Mouse (Mus musculus) liver, embryonic 13.5 days (tissue): Measurements from ENCODE around the gene Tbxas1. TPM values are rescaled to one million over a fixed set of nuclear protein-coding genes. Genes with fewer than 3 reads are reported as not detected.

ENCODE experiments used
- ATAC-seq: fragments of 200-750 bp; cut with Nextera tagmentation; 2 replicates; pipeline ENCODE4 v1.8.0; 2017; ENCODE audit warnings: low read depth, mild to moderate bottlenecking, moderate number of reproducible peaks, moderate library complexity
- DNase-seq: peaks from one replicate; pipeline ENCODE4 v3.0.0; 2022
- H3K27ac ChIP-seq: fragments of 300-500 bp; sonication (generic); 2 replicates; pipeline ENCODE4 v1.5.1; 2015; ENCODE audit warnings: moderate library complexity, mild to moderate bottlenecking, inconsistent platforms
- H3K27me3 ChIP-seq: fragments of 300-500 bp; sonication (generic); 2 replicates; pipeline ENCODE4 v1.6.1; 2015; ENCODE audit warnings: mild to moderate bottlenecking, inconsistent platforms
- H3K36me3 ChIP-seq: fragments of 300-500 bp; sonication (generic); 2 replicates; pipeline ENCODE4 v1.6.1; 2015; ENCODE audit warnings: mild to moderate bottlenecking, inconsistent platforms
- H3K4me1 ChIP-seq: fragments of 300-500 bp; sonication (generic); replicated peaks from 2 replicates; pipeline ENCODE4 v1.6.1; 2015; ENCODE audit warnings: inconsistent platforms
- H3K4me2 ChIP-seq: fragments of 300-500 bp; sonication (generic); 2 replicates; pipeline ENCODE4 v1.6.1; 2015; ENCODE audit warnings: inconsistent platforms, mild to moderate bottlenecking, moderate library complexity
- H3K4me3 ChIP-seq: fragments of 300-500 bp; sonication (generic); replicated peaks from 2 replicates; pipeline ENCODE4 v1.5.1; 2015; ENCODE audit warnings: mild to moderate bottlenecking, inconsistent platforms
- H3K9ac ChIP-seq: fragments of 300-500 bp; sonication (generic); 2 replicates; pipeline ENCODE4 v1.6.1; 2015; ENCODE audit warnings: mild to moderate bottlenecking, inconsistent platforms
- H3K9me3 ChIP-seq: fragments of 300-500 bp; sonication (generic); replicated peaks from 2 replicates; pipeline ENCODE4 v1.6.1; 2016; ENCODE audit warnings: inconsistent platforms
- WGBS: fragments of 180-500 bp; shearing (Covaris S2); methylation state at CpG from one replicate; pipeline ENCODE4 v1.1.7; 2015; ENCODE audit not compliant: insufficient replicate concordance; 5-methylcytosine and 5-hydroxymethylcytosine counted together
- polyA plus RNA-seq: library from polyadenylated mRNA; unstranded; fragments of >200 nt; fragmentation: Nextera tagmentation; extraction: Ambion mirVana; gene quantifications from 2 replicates; pipeline ENCODE4 v1.2.1, GENCODE M21; 2015

Tbxas1 gene
- polyA plus RNA-seq, 1 experiment from 2014 or later: 11.4 TPM

DNA sequence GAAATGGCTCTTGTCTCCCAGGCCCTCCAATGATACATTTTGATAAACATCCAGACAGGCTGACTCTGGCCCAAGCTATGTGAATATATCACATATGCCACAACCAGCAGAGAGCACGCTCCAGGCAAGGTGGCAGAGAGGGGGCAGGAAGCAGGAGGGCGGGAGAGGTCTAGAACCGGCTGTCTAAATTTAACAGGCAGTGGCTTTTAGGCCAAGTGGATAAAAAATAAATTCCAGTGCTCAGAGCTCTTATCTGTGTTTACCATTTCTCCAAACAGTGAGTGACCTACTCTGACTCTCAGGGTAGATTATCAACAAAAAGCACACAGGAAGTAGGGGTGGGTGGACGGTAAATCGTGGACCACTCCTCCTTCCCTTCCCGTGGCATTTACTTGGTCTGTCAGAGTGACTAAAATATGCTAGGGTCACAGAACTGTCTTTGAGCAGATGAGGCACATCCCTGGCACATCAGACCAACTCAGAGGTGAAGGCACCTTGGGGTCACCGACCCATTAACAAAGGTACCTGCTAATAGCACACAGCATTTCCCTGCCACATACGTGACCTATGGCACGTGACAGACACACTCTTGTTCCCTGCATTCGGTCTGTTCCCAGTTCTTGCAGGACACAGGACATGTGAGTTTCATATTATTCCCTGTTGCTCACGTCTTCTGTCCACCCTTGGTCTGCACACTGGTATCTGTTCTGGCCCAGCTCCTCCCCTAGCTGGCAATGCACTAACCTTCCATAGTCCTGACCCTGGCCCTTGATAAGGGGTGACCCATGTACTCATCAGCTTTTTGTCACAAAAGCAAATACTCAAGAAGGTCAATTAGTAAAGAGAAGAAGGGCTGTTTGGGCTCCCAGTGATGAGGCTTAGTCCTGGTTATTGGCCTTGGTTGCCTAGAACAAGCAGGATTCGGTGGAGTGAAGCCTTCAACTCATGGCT is 184.6 kb downstream of the Tbxas1 start:
- Histone ChIP-seq H3K4me1 (peaks cover 51% of the 10 kb centered on the region), H3K9me3 (no peaks in the 10 kb centered on the region), H3K36me3 (no peaks in the 10 kb centered on the region), H3K27ac (peak overlapping the region; percentile 75), H3K4me3 (no peak overlapping the region), H3K9ac (peak overlapping the region; percentile 49), H3K4me2 (no peak overlapping the region), H3K27me3 (no peaks in the 10 kb centered on the region)
- peak; percentile 80 for ATAC-seq
- peak; percentile 9 for DNase-seq
- WGBS: 21% methylated on average over 12 of the region's 12 CpGs

DNA sequence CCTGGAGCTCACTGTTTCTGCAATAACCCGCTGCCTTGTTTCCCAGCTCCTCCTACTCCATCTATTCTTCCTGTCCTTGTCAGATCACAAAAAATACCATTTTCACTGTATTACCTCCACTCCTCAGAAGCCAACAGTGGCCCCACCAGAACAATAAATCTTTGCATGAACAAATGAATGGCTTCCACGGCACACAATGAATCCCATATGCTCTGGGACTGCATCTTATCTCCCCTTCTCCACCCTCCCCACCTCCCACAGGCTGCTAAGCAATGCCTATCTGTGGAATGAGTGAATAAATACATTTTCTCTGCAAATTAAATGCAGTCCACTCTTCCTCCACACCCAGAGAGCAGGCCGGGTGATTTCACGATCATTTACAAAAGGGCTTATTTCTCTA is 186.0 kb downstream of the Tbxas1 start:
- Histone ChIP-seq H3K9ac (no peak overlapping the region), H3K9me3 (no peaks in the 10 kb centered on the region), H3K27me3 (no peaks in the 10 kb centered on the region), H3K36me3 (no peaks in the 10 kb centered on the region), H3K4me3 (no peak overlapping the region), H3K27ac (peak overlapping the region; percentile 75), H3K4me2 (no peak overlapping the region), H3K4me1 (peaks cover 41% of the 10 kb centered on the region)
- WGBS: 45% methylated on average over 4 of the region's 4 CpGs
- ATAC-seq: no peak
- no peak for DNase-seq

DNA sequence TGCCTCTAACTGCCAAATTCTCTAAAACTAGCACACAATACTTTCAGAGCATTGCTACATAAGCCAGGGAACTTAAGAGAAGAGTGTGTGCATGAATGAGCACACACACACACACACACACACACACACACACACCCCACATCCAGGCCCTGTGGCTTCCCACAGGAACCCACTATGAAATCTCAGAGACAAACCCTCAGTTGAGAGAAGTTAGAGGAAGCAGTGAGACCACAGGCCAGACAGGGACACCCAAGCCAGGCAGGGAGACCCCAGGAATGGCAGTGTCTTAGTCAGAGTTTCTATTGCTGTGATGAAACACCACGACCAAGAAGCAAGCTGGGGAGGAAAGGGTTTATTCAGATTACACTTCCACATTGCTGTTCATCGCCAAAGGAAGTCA is 188.3 kb downstream of the Tbxas1 start:
- no peak overlapping the region for H3K27ac ChIP-seq
- no peak overlapping the region for H3K4me2 ChIP-seq
- no peaks in the 10 kb centered on the region for H3K9me3 ChIP-seq
- H3K4me3 ChIP-seq: no peak overlapping the region
- DNase-seq (no peak), ATAC-seq (no peak)
- no peaks in the 10 kb centered on the region for H3K36me3 ChIP-seq
- H3K27me3 ChIP-seq: no peaks in the 10 kb centered on the region
- WGBS: 15% methylated on average over 2 of the region's 2 CpGs
- peaks cover 38% of the 10 kb centered on the region for H3K4me1 ChIP-seq
- no peak overlapping the region for H3K9ac ChIP-seq

DNA sequence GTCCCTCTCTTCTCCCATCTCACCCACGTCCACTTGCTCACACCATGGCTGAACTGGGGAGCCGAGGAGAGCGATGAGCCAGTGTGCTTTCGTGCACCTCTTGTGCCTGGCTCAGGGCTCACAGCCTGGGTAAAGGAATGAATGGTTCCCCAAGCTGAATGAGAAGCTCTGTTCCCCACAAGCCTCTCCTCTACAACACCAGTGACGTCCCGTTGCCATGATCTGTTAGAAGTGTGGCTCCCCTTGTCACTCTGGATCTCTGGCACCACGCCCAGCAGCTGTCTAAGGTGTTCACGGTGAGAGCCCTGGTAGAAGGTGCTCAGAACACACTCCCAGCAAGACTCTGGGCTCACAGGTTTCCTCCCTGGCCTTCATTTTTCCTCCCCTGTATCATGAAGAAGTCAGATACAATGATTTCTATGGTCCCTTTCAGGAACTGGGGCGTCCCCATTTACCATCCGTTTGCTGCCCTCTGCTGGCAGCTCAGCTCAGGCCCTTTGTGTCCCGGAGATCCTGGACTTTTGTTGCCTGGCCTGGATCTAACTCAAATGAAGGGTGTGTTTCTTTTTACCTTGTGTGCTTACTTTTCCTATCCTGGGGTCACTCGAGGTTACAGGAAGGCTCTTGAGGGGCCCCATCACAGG is 191.9 kb downstream of the Tbxas1 start:
- no peaks in the 10 kb centered on the region for H3K9me3 ChIP-seq
- no peak overlapping the region for H3K27ac ChIP-seq
- ATAC-seq: peak; percentile 51; the same call in 1 of the 2 replicates
- 40% methylated on average over 12 of the region's 12 CpGs for WGBS
- peaks cover 2% of the 10 kb centered on the region; the same call in 1 of the 2 replicates for H3K27me3 ChIP-seq
- no peak overlapping the region for H3K9ac ChIP-seq
- no peaks in the 10 kb centered on the region for H3K36me3 ChIP-seq
- no peak overlapping the region for H3K4me2 ChIP-seq
- H3K4me3 ChIP-seq: no peak overlapping the region
- DNase-seq: peak; percentile 44
- H3K4me1 ChIP-seq: peaks cover 5% of the 10 kb centered on the region

DNA sequence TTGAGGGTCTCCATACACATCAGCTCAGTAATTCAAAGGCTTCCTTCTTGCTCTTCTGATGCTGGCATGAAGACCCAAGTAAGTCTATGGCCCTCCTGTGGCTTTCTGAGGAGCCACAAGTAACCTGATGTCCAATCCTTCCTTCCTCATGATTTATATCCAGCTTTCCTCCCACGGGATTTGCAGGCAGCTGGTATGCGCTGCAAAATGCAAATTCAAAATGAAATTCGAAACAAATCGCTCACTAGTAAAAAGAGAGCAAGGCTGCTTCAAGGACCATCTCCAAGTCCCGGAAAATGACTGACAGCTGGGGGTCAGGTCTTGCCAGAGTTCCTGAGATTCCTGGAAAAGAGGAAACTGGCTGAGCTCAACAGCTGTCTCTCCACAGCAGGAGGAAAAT is 197.5 kb downstream of the Tbxas1 start:
- no peaks in the 10 kb centered on the region for H3K4me1 ChIP-seq
- H3K9me3 ChIP-seq: no peaks in the 10 kb centered on the region
- no peak overlapping the region for H3K4me3 ChIP-seq
- no peak overlapping the region for H3K4me2 ChIP-seq
- H3K27me3 ChIP-seq: peaks cover 5% of the 10 kb centered on the region; the same call in 1 of the 2 replicates
- H3K9ac ChIP-seq: no peak overlapping the region
- no peaks in the 10 kb centered on the region for H3K36me3 ChIP-seq
- ATAC-seq: no peak
- DNase-seq: no peak
- 69% methylated on average over 5 of the region's 5 CpGs for WGBS
- no peak overlapping the region for H3K27ac ChIP-seq

DNA sequence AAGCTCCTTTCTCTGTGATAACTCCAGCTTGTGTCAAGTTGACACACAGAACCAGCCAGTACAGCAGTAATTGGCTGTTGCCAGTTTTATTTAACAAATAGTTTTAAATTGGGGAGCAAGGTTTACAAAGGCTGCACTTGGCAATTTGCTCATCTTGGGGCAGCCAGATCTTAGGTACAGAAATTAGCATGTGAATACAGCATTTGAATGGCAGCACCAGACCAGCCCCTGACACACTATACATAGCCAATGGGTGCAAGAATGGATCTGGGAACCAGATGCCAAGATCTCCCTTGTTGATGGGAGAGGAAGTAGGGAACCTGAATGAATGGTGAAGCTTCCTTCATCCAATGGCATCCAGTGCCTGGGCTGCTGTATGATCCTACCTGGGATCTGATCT is 199.0 kb downstream of the Tbxas1 start:
- Histone ChIP-seq H3K9ac (no peak overlapping the region), H3K4me1 (no peaks in the 10 kb centered on the region), H3K36me3 (no peaks in the 10 kb centered on the region), H3K4me2 (no peak overlapping the region), H3K4me3 (no peak overlapping the region), H3K9me3 (no peaks in the 10 kb centered on the region), H3K27ac (no peak overlapping the region), H3K27me3 (peaks cover 5% of the 10 kb centered on the region; the same call in 1 of the 2 replicates)
- no peak for ATAC-seq
- DNase-seq: no peak

DNA sequence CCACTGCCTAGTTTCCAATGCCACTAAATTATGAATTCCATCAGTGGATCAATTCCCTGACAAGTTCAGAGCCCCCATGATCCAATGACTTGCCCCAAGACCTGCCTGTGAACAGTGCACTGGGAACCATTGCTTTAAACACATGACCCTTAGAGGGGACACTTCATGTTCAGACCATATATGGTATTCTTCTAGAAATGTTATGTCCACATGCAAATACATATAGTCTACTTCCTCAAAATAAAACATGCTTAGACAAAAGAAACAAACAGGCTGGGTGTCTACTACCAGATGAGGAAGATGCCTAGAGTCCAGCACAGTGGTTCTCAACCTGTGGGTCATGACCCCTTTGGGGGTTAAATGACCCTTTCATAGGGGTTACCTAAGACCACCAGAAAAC is 201.3 kb downstream of the Tbxas1 start:
- Histone ChIP-seq H3K27ac (no peak overlapping the region), H3K36me3 (no peaks in the 10 kb centered on the region), H3K9ac (no peak overlapping the region), H3K27me3 (0 out of 2 replicates have a peak, but pooled peaks cover 2% of the 10 kb centered on the region), H3K4me1 (no peaks in the 10 kb centered on the region), H3K9me3 (no peaks in the 10 kb centered on the region), H3K4me3 (no peak overlapping the region), H3K4me2 (no peak overlapping the region)
- ATAC-seq: no peak
- DNase-seq: no peak

DNA sequence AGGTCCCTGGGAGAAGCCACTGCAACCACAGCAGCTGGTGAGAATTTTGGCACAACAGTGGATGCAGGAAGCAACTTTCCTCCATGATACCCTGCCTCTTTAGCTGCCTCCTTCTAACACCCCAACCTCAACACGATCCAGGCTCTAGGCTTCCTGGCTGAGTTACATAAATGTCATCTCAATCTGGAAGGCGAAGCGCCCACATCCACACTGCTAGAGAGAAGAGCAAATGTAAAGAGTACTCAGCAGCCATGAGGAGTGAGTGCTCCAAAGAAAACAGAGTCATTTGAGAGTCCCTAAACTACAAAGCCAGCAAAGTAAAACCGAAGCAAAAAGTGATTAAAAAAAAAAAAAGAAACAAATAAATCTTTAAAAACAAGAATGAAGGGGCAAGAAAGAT is 229.4 kb downstream of the Tbxas1 start:
- DNase-seq (no peak), ATAC-seq (no peak)
- Histone ChIP-seq H3K27ac (no peak overlapping the region), H3K9ac (no peak overlapping the region), H3K4me1 (no peaks in the 10 kb centered on the region), H3K4me2 (no peak overlapping the region), H3K27me3 (no peaks in the 10 kb centered on the region), H3K36me3 (no peaks in the 10 kb centered on the region), H3K4me3 (no peak overlapping the region), H3K9me3 (no peaks in the 10 kb centered on the region)
- WGBS: 71% methylated on average over 4 of the region's 4 CpGs

DNA sequence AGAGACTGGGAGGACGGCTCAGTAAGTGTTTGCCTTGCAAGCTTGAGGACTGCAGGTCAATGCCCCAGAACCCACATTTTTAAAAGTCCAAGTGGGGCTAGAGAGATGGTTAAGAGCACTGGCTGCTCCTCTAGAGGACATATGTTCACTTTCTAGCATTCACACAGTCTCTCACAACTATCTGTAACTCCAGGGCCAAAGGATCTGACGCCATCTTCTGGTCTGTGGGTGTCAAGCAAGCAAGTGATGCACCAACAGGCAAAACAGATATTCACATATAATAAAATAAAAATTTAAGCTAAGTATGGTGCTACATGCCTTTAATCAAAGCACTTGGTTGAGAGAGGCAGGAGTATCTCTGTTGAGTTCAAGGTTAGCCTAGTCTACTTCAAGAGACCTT is 231.6 kb downstream of the Tbxas1 start:
- no peak overlapping the region for H3K9ac ChIP-seq
- H3K27me3 ChIP-seq: no peaks in the 10 kb centered on the region
- no peak overlapping the region for H3K27ac ChIP-seq
- no peaks in the 10 kb centered on the region for H3K4me1 ChIP-seq
- H3K9me3 ChIP-seq: no peaks in the 10 kb centered on the region
- no peak overlapping the region for H3K4me2 ChIP-seq
- WGBS: 59% methylated on average over 2 of the region's 2 CpGs
- no peaks in the 10 kb centered on the region for H3K36me3 ChIP-seq
- DNase-seq (no peak), ATAC-seq (no peak)
- H3K4me3 ChIP-seq: no peak overlapping the region

DNA sequence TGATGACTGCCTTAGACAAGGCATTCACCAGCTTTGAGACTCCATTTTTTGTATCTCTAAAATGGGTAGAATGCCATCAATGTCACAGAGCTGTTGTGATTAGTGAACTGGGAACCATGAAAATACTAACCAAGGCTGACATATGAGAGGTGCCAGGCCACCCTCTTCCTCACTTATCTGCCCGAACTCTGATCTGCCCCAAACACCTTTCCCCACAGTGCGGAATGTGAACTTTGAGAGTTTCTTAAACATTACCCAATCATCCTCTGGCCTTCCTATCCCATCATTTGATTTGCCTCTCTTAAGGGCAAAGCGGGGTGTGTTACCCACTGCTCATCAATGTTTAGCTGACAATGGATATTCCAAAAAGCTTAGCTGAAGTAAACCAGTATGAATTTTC is 237.5 kb downstream of the Tbxas1 start:
- no peak for DNase-seq
- Histone ChIP-seq H3K4me2 (no peak overlapping the region), H3K4me3 (no peak overlapping the region), H3K4me1 (peaks cover 15% of the 10 kb centered on the region), H3K36me3 (no peaks in the 10 kb centered on the region), H3K27me3 (peaks cover 35% of the 10 kb centered on the region), H3K9me3 (no peaks in the 10 kb centered on the region), H3K9ac (no peak overlapping the region), H3K27ac (no peak overlapping the region)
- no peak for ATAC-seq
- WGBS: 68% methylated on average over 3 of the region's 3 CpGs

DNA sequence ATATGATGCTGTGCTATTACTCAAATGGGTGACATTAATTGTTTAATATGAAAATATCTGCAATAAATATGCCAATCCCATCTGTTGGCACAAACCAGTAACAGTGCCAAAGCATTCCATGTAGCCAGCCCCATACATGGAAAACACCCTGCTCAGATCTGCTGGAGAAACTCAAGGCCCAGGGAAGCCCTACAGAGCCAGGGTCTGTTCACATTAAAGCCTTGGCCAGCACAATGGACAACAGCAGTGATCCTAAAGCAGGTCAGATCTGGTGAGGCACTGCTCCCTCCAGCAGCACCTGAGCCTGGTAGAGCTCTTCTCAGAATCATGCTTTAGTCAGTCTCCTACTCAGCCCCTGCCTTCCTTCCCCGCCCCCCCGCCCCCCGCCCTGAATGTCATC is 237.9 kb downstream of the Tbxas1 start:
- no peak for ATAC-seq
- Histone ChIP-seq H3K36me3 (no peaks in the 10 kb centered on the region), H3K4me3 (no peak overlapping the region), H3K9me3 (no peaks in the 10 kb centered on the region), H3K27ac (no peak overlapping the region), H3K4me2 (no peak overlapping the region), H3K27me3 (peaks cover 39% of the 10 kb centered on the region), H3K4me1 (peaks cover 18% of the 10 kb centered on the region), H3K9ac (no peak overlapping the region)
- WGBS: 71% methylated on average over 3 of the region's 3 CpGs
- no peak for DNase-seq
